Mouse (Mus musculus): ENCODE measurements around the gene Gm10719. TPM values are rescaled to one million over a fixed set of nuclear protein-coding genes. Genes with fewer than 3 reads are reported as not detected.
"Not testable (repeated sequence)": the region's sequence is repeated elsewhere in the genome, so short reads cannot be mapped to it uniquely, and the experiment has no call there.

Gm10719 gene
- not detected in 2 replicates for polyA plus RNA-seq (2012; rRNA removed)
- polyA plus RNA-seq (2014; fragmentation: Nextera tagmentation; extraction: Ambion mirVana) = not detected in 2 replicates

GRCm38 (mm10) chr9:3017108-3017507, at the start of gene Gm10719:
TSS of gene Gm10719 (plus strand) at chr9:3017408.
- H3K4me1 ChIP-seq (replicated peaks; ENCODE audit: control insufficient read depth in 2 of 2, insufficient read depth in 2 of 2, low read length in 1 of 2); H3K4me2 ChIP-seq (ENCODE audit: low read depth); H3K4me3 ChIP-seq (ENCODE audit: insufficient read depth in 1 of 2, low read depth in 2 of 2, low read length in 2 of 2); H3K9me3 ChIP-seq (ENCODE audit: control insufficient read depth, low read length); H3K27ac ChIP-seq; H3K27me3 ChIP-seq (ENCODE audit: control insufficient read depth, insufficient read depth, low read length); ATAC-seq (ENCODE audit: insufficient read depth); H3K36me3 ChIP-seq (replicated peaks; ENCODE audit: control insufficient read depth, insufficient read depth, low read depth); DNase-seq (ENCODE audit: low read depth in 3 of 3, low spot score in 3 of 3); H3K9ac ChIP-seq (replicated peaks): not testable (repeated sequence)
- no CpG with 5 or more reads among the region's 9 CpGs for WGBS (ENCODE audit: insufficient replicate concordance)

DNA sequence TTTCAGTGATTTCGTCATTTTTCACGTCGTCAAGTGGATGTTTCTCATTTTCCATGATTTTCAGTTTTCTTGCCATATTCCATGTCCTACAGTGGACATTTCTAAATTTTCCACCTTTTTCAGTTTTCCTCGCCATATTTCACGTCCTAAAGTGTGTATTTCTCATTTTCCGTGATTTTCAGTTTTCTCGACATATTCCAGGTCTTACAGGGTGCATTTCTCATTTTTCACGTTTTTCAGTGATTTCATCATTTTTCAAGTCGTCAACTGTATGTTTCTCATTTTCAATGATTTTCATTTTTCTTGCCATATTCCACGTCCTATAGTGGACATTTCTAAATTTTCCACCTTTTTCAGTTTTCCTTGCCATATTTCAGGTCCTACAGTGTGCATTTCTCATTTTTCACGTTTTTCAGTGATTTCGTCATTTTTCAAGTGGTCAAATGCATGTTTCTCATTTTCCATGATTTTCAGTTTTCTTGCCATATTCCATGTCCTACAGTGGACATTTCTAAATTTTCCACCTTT, 16.7 kb upstream of the Gm10719 start, which contains the start of gene Gm10722:
Gene Gm10722 (plus strand): TSS at position 478 of the 528 bp plus-strand sequence.
- H3K9ac ChIP-seq (replicated peaks); H3K36me3 ChIP-seq (replicated peaks; ENCODE audit: control insufficient read depth, insufficient read depth, low read depth); H3K27me3 ChIP-seq (ENCODE audit: control insufficient read depth, insufficient read depth, low read length); H3K9me3 ChIP-seq (ENCODE audit: control insufficient read depth, low read length); H3K4me1 ChIP-seq (replicated peaks; ENCODE audit: control insufficient read depth in 2 of 2, insufficient read depth in 2 of 2, low read length in 1 of 2); H3K27ac ChIP-seq; ATAC-seq (ENCODE audit: insufficient read depth); H3K4me2 ChIP-seq (ENCODE audit: low read depth); H3K4me3 ChIP-seq (ENCODE audit: insufficient read depth in 1 of 2, low read depth in 2 of 2, low read length in 2 of 2): not testable (repeated sequence)
- peak in 2 of 3 experiments; percentile 34 to 61 for DNase-seq (ENCODE audit: low read depth in 3 of 3, low spot score in 3 of 3)
- WGBS (ENCODE audit: insufficient replicate concordance) = 50% methylated on average over 12 of the region's 12 CpGs

GRCm38 (mm10) chr9:3001006-3001405, 16.2 kb upstream of the Gm10719 start:
- H3K9me3 ChIP-seq (ENCODE audit: control insufficient read depth, low read length); DNase-seq (ENCODE audit: low read depth in 3 of 3, low spot score in 3 of 3); H3K27ac ChIP-seq; H3K36me3 ChIP-seq (replicated peaks; ENCODE audit: control insufficient read depth, insufficient read depth, low read depth); H3K4me2 ChIP-seq (ENCODE audit: low read depth); H3K4me3 ChIP-seq (ENCODE audit: insufficient read depth in 1 of 2, low read depth in 2 of 2, low read length in 2 of 2); H3K9ac ChIP-seq (replicated peaks); ATAC-seq (ENCODE audit: insufficient read depth); H3K4me1 ChIP-seq (replicated peaks; ENCODE audit: control insufficient read depth in 2 of 2, insufficient read depth in 2 of 2, low read length in 1 of 2); H3K27me3 ChIP-seq (ENCODE audit: control insufficient read depth, insufficient read depth, low read length): not testable (repeated sequence)
- WGBS (ENCODE audit: insufficient replicate concordance) = 48% methylated on average over 8 of the region's 8 CpGs

GRCm38 (mm10) chr9:3001948-3002659, 15.1 kb upstream of the Gm10719 start:
- H3K36me3 ChIP-seq (replicated peaks; ENCODE audit: control insufficient read depth, insufficient read depth, low read depth); H3K4me3 ChIP-seq (ENCODE audit: insufficient read depth in 1 of 2, low read depth in 2 of 2, low read length in 2 of 2); H3K4me2 ChIP-seq (ENCODE audit: low read depth); H3K4me1 ChIP-seq (replicated peaks; ENCODE audit: control insufficient read depth in 2 of 2, insufficient read depth in 2 of 2, low read length in 1 of 2); H3K9me3 ChIP-seq (ENCODE audit: control insufficient read depth, low read length); H3K27me3 ChIP-seq (ENCODE audit: control insufficient read depth, insufficient read depth, low read length); H3K9ac ChIP-seq (replicated peaks); H3K27ac ChIP-seq: not testable (repeated sequence)
- 0 out of 2 replicates have a peak, but pooled peaks have one; percentile 5 for TF ChIP-seq EP300 (IDR thresholded peaks at IDR 0.05; ENCODE audit: low read depth)
- peak in 2 of 3 experiments; percentile 9 to 37 for DNase-seq (ENCODE audit: low read depth in 3 of 3, low spot score in 3 of 3)
- ATAC-seq (ENCODE audit: insufficient read depth) = peak; percentile 71
- WGBS (ENCODE audit: insufficient replicate concordance) = 40% methylated on average over 8 of the region's 11 CpGs

DNA sequence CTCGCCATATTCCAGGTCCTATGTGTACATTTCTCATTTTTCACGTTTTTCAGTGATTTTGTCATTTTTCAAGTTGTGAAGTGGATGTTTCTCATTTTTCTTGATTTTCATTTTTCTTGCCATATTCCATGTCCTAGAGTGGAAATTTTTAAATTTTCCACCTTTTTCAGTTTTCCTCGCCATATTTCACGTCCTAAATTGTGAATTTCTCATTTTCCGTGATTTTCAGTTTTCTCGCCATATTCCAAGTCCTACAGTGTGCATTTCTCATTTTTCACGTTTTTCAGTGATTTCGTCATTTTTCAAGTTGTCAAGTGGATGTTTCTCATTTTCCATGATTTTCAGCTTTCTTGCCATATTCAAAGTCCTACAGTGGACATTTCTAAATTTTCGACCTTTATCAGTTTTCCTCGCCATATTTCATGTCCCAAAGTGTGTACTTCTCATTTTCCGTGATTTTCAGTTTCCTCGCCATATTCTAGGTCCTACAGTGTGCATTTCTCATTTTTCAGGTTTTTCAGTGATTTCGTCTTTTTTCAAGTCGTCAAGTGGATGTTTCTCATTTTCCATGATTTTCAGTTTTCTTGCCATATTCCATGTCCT, 14.3 kb upstream of the Gm10719 start, which contains the start of gene Gm11168:
Gene Gm11168 (plus strand): TSS at position 553 of the 603 bp plus-strand sequence.
- H3K36me3 ChIP-seq (replicated peaks; ENCODE audit: control insufficient read depth, insufficient read depth, low read depth); DNase-seq (ENCODE audit: low read depth in 3 of 3, low spot score in 3 of 3); H3K4me1 ChIP-seq (replicated peaks; ENCODE audit: control insufficient read depth in 2 of 2, insufficient read depth in 2 of 2, low read length in 1 of 2); H3K9ac ChIP-seq (replicated peaks); H3K27ac ChIP-seq; H3K4me2 ChIP-seq (ENCODE audit: low read depth); H3K27me3 ChIP-seq (ENCODE audit: control insufficient read depth, insufficient read depth, low read length); H3K4me3 ChIP-seq (ENCODE audit: insufficient read depth in 1 of 2, low read depth in 2 of 2, low read length in 2 of 2); ATAC-seq (ENCODE audit: insufficient read depth); H3K9me3 ChIP-seq (ENCODE audit: control insufficient read depth, low read length): not testable (repeated sequence)
- WGBS (ENCODE audit: insufficient replicate concordance) = 48% methylated on average over 6 of the region's 14 CpGs

DNA sequence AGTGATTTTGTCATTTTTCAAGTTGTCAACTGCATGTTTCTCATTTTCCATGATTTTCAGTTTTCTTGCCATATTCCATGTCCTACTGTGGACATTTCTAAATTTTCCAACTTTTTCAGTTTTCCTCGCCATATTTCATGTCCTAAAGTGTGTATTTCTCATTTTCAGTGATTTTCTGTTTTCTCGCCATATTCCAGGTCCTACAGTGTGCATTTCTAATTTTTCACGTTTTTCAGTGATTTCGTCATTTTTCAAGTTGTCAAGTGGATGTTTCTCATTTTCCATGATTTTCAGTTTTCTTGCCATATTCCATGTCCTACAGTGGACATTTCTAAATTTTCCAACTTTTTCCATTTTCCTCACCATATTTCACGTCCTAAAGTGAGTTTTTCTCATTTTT, 11.0 kb upstream of the Gm10719 start:
- not testable (repeated sequence) for DNase-seq (ENCODE audit: low read depth in 3 of 3, low spot score in 3 of 3); H3K27ac ChIP-seq; H3K4me1 ChIP-seq (replicated peaks; ENCODE audit: control insufficient read depth in 2 of 2, insufficient read depth in 2 of 2, low read length in 1 of 2); H3K36me3 ChIP-seq (replicated peaks; ENCODE audit: control insufficient read depth, insufficient read depth, low read depth); ATAC-seq (ENCODE audit: insufficient read depth); H3K4me3 ChIP-seq (ENCODE audit: insufficient read depth in 1 of 2, low read depth in 2 of 2, low read length in 2 of 2); H3K9me3 ChIP-seq (ENCODE audit: control insufficient read depth, low read length); H3K27me3 ChIP-seq (ENCODE audit: control insufficient read depth, insufficient read depth, low read length); H3K4me2 ChIP-seq (ENCODE audit: low read depth); H3K9ac ChIP-seq (replicated peaks)
- 70% methylated on average over 1 of the region's 5 CpGs for WGBS (ENCODE audit: insufficient replicate concordance)

- not testable (repeated sequence) for H3K4me2 ChIP-seq (ENCODE audit: low read depth); DNase-seq (ENCODE audit: low read depth in 3 of 3, low spot score in 3 of 3); H3K9ac ChIP-seq (replicated peaks); H3K36me3 ChIP-seq (replicated peaks; ENCODE audit: control insufficient read depth, insufficient read depth, low read depth); H3K27me3 ChIP-seq (ENCODE audit: control insufficient read depth, insufficient read depth, low read length); H3K4me3 ChIP-seq (ENCODE audit: insufficient read depth in 1 of 2, low read depth in 2 of 2, low read length in 2 of 2); H3K27ac ChIP-seq; H3K4me1 ChIP-seq (replicated peaks; ENCODE audit: control insufficient read depth in 2 of 2, insufficient read depth in 2 of 2, low read length in 1 of 2); H3K9me3 ChIP-seq (ENCODE audit: control insufficient read depth, low read length)
- ATAC-seq (ENCODE audit: insufficient read depth) = peak; percentile 64
- WGBS (ENCODE audit: insufficient replicate concordance) = 47% methylated on average over 8 of the region's 8 CpGs
Measured at GRCm38 (mm10) chr9:3006636-3007035, 10.6 kb upstream of the Gm10719 start.

Data from liver, embryonic 14.5 days (tissue).